Mouse (Mus musculus): ENCODE results near the gene Slc24a2. TPM values are rescaled to one million over a fixed set of nuclear protein-coding genes. Genes with fewer than 3 reads are reported as not detected.

The Slc24a2 gene
- polyA plus RNA-seq, 1 experiment from 2014 or later: not detected

DNA sequence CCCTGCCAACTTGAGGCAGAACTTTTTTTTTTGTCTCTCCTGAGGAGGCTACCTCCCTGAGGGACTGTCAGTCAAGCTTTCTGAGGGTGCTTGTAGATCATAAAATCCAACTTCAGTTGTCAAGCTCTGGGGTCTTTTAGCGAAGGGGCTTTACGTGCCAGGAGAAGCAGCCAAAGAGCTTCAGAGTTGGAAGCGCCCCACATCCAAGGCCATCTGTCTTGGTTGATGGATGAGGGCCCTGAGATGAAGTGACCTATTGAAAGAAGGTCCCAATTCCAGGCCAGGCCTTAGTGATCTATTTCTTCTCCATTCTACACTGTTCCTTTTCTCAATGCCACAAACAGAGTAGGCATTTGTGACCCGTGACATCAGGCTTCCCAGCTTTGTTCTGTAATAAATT lies 214.5 kb downstream of the Slc24a2 start:
- H3K4me2 ChIP-seq (replicated peaks; ENCODE audit: low read depth, low read length): no peak overlapping the region
- no peak overlapping the region for H3K9ac ChIP-seq (replicated peaks; ENCODE audit: low read length)
- no peaks in the 10 kb centered on the region for H3K36me3 ChIP-seq (ENCODE audit: insufficient read depth, low read length)
- H3K27ac ChIP-seq (ENCODE audit: low read length): no peak overlapping the region
- 66% methylated on average over 4 of the region's 4 CpGs for WGBS
- no peak overlapping the region for H3K4me3 ChIP-seq (ENCODE audit: low read length)
- ATAC-seq (ENCODE audit: low FRiP score, low TSS enrichment): no peak
- H3K9me3 ChIP-seq (ENCODE audit: low read length): no peaks in the 10 kb centered on the region
- H3K27me3 ChIP-seq (ENCODE audit: insufficient read depth, low read length): no peaks in the 10 kb centered on the region
- no peaks in the 10 kb centered on the region for H3K4me1 ChIP-seq (ENCODE audit: insufficient read depth, low read length)

DNA sequence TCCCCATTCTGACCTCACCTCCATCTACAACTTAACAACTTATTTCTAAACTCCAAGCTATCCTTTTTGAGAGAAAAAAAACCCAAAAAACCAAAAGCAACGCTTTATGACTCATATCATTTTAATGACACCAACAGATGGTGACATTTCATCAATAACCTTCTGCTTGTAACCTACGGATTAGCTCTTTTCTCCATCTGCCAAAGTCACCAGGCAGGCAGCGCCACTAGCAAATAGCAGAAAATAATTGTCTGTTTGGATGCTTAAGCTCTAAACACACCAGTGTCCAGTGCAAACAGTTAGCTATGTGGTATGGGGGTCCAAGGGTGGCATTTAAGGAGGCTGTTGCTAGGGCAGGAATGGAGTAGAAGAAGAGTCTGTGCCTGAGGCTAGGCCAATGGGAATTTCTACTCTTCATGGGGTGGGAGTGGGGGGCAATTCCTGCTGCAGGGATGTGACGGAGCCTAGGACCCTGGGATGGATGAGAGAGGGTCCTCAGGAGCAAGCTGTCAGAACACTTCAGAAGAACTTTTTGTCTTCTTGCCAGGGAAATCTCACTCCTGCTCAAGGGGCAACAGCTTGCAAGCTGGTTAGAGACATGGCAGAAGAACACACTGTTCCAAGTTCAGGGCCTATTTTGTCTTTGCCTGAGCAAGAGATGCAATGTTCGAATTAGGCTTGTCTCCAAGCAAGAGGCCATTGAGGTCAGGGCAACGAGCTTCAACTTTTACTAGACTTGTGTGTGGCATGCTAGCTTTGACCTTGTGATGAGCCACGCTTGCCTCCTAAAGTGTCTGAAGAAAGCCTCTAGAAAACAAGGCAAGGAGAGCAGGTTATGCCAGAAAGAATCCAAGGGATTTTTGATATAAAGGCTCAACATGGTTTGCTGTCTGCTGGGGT lies 216.3 kb downstream of the Slc24a2 start:
- Histone ChIP-seq H3K27ac (ENCODE audit: low read length) (no peak overlapping the region), H3K4me3 (ENCODE audit: low read length) (no peak overlapping the region), H3K27me3 (ENCODE audit: insufficient read depth, low read length) (no peaks in the 10 kb centered on the region), H3K9me3 (ENCODE audit: low read length) (no peaks in the 10 kb centered on the region), H3K4me1 (ENCODE audit: insufficient read depth, low read length) (no peaks in the 10 kb centered on the region), H3K36me3 (ENCODE audit: insufficient read depth, low read length) (no peaks in the 10 kb centered on the region), H3K9ac (replicated peaks; ENCODE audit: low read length) (no peak overlapping the region), H3K4me2 (replicated peaks; ENCODE audit: low read depth, low read length) (no peak overlapping the region)
- no peak for ATAC-seq (ENCODE audit: low FRiP score, low TSS enrichment)
- 88% methylated on average over 7 of the region's 7 CpGs for WGBS

DNA sequence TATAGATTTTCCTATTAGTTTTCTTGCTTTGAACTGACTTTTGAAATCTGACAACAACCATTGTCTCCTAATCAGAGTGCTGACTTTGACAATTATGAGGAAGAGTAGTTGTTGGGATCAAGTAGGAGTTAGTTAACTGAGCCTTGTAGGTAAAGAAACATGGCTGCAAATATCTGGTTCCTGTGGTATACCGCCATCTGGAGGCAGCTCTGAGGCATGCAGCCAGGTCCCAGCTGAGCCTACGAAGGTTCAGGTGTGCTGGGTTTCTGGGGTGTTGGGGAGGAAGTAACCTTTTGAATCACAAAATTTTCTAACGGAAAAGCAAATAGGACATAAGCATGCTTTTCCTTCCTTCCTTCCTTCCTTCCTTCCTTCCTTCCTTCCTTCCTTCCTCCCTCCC lies 237.8 kb downstream of the Slc24a2 start:
- Histone ChIP-seq H3K9ac (replicated peaks; ENCODE audit: low read length) (no peak overlapping the region), H3K4me1 (ENCODE audit: insufficient read depth, low read length) (0 out of 2 replicates have a peak, but pooled peaks cover 3% of the 10 kb centered on the region), H3K36me3 (ENCODE audit: insufficient read depth, low read length) (no peaks in the 10 kb centered on the region), H3K4me2 (replicated peaks; ENCODE audit: low read depth, low read length) (no peak overlapping the region), H3K9me3 (ENCODE audit: low read length) (no peaks in the 10 kb centered on the region), H3K4me3 (ENCODE audit: low read length) (no peak overlapping the region), H3K27me3 (ENCODE audit: insufficient read depth, low read length) (no peaks in the 10 kb centered on the region), H3K27ac (ENCODE audit: low read length) (no peak overlapping the region)
- ATAC-seq (ENCODE audit: low FRiP score, low TSS enrichment): no peak
- WGBS: 68% methylated on average over 3 of the region's 3 CpGs

DNA sequence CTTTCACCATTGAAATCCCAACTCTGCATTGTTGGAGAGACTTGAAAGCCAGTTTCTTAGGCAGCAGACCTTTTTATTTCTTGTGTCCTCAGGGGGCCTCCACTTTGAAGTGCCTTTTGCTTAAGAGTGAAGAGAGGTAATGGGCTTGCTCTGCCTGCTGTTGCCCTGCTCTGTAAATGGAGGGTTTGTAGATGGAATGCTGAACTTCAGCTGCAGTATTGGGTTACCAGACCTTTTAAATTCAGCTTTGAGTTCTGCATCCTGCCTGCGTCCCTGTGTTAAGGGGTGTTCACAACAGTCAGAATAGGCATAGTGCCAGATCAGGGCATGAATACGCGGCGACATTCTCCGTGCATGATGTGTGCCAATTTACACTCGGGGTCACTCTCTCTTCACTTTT lies 241.0 kb downstream of the Slc24a2 start:
- H3K9ac ChIP-seq (replicated peaks; ENCODE audit: low read length): no peak overlapping the region
- ATAC-seq (ENCODE audit: low FRiP score, low TSS enrichment): no peak
- WGBS: 60% methylated on average over 6 of the region's 6 CpGs

DNA sequence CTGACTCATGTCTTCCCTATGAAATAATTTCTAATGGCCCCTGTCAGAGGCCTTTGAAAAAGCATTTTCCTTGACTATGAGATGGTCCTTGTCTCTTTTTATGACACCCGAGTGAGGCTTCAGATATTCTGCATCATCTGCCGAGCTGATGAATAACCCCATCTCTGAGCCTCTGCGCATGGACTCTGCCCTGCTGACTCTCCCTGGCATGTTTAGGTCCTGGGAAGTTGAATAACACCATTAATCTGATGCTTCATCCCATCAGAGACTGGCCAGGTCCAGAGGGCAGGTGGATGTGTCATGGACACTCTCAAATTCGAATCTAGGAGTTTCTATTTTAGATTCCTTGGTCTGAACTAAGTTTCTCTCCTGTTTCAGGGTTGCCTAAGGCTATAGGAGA lies 242.4 kb downstream of the Slc24a2 start:
- no peak overlapping the region for H3K9ac ChIP-seq (replicated peaks; ENCODE audit: low read length)
- H3K4me2 ChIP-seq (replicated peaks; ENCODE audit: low read depth, low read length): no peak overlapping the region
- H3K4me1 ChIP-seq (ENCODE audit: insufficient read depth, low read length): 0 out of 2 replicates have a peak, but pooled peaks cover 3% of the 10 kb centered on the region
- no peak for ATAC-seq (ENCODE audit: low FRiP score, low TSS enrichment)
- WGBS: 78% methylated on average over 4 of the region's 4 CpGs
- no peak overlapping the region for H3K4me3 ChIP-seq (ENCODE audit: low read length)
- no peaks in the 10 kb centered on the region for H3K27me3 ChIP-seq (ENCODE audit: insufficient read depth, low read length)
- no peak overlapping the region for H3K27ac ChIP-seq (ENCODE audit: low read length)
- H3K36me3 ChIP-seq (ENCODE audit: insufficient read depth, low read length): no peaks in the 10 kb centered on the region
- no peaks in the 10 kb centered on the region for H3K9me3 ChIP-seq (ENCODE audit: low read length)

More for the DNA sequence above, 241.0 kb downstream of the Slc24a2 start:
- Histone ChIP-seq H3K27ac (ENCODE audit: low read length) (no peak overlapping the region), H3K4me1 (ENCODE audit: insufficient read depth, low read length) (0 out of 2 replicates have a peak, but pooled peaks cover 3% of the 10 kb centered on the region), H3K36me3 (ENCODE audit: insufficient read depth, low read length) (no peaks in the 10 kb centered on the region), H3K4me3 (ENCODE audit: low read length) (no peak overlapping the region), H3K9me3 (ENCODE audit: low read length) (no peaks in the 10 kb centered on the region), H3K27me3 (ENCODE audit: insufficient read depth, low read length) (no peaks in the 10 kb centered on the region), H3K4me2 (replicated peaks; ENCODE audit: low read depth, low read length) (no peak overlapping the region)

DNA sequence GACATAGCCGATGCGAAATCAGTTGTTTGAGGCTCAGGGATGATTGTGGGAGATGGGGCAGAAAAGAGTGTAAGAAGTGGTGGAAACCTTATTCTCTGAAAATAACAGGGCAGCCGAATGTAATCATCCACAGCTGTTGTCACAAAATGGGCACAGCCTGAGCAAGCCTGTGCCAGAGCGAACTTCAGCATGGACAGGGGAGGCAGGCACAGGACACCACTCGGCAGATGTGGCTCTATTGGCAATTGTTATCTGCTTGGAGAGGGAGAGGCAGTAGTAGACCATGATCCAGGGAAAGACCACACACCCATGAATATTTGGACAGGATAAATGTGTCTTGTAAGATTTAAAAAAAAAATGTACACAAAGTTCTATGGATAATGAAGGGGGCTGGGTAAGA lies 253.0 kb downstream of the Slc24a2 start:
- Histone ChIP-seq H3K36me3 (ENCODE audit: insufficient read depth, low read length) (no peaks in the 10 kb centered on the region), H3K27me3 (ENCODE audit: insufficient read depth, low read length) (no peaks in the 10 kb centered on the region), H3K4me2 (replicated peaks; ENCODE audit: low read depth, low read length) (no peak overlapping the region), H3K9ac (replicated peaks; ENCODE audit: low read length) (no peak overlapping the region), H3K9me3 (ENCODE audit: low read length) (no peaks in the 10 kb centered on the region), H3K27ac (ENCODE audit: low read length) (no peak overlapping the region), H3K4me1 (ENCODE audit: insufficient read depth, low read length) (no peaks in the 10 kb centered on the region), H3K4me3 (ENCODE audit: low read length) (no peak overlapping the region)
- 92% methylated on average over 5 of the region's 5 CpGs for WGBS
- ATAC-seq (ENCODE audit: low FRiP score, low TSS enrichment): no peak

DNA sequence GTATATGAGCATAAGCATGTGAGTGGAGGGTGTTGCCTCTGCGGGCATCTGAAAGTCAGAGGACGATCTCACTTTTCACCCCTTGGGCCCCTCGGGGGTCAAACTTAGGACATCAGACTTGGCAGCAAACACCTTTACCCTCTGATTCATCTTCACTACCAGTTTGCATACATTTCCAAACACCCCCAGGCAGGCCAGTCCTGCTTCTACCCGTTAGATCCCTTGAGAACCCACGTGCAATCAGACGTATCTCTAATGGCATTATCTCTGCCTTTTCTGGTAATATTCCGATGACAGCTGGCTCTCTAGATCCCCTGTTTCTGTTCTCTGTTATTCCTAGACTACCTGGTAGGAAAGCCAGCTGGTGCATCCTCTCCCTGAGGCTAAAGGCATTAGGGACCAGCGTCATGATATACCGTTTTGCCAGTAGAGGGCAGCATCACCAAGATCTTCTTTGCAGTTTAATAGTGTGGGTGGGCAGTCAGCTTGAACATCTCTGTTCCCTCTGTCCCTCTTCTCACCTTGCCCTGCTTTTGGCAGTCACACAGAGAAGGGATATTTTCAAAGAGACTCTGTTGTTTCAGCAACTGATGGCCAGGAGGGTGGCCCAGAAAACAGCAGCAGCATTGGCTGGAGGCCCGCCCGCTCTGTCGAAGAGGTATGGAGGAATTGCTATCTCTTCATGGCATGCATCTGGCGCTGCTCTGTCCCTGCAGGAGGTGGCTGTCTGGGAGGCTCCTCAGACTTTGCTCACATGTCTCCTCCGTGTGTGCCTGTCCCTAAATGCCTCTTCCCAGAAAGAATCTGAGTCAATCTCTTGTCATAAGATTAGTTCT lies 272.5 kb downstream of the Slc24a2 start:
- H3K4me1 ChIP-seq (ENCODE audit: insufficient read depth, low read length): no peaks in the 10 kb centered on the region
- 46% methylated on average over 14 of the region's 14 CpGs for WGBS
- H3K27ac ChIP-seq (ENCODE audit: low read length): no peak overlapping the region
- H3K27me3 ChIP-seq (ENCODE audit: insufficient read depth, low read length): peaks cover 3% of the 10 kb centered on the region; the same call in 1 of the 2 replicates
- ATAC-seq (ENCODE audit: low FRiP score, low TSS enrichment): peak; percentile 71; the same call in 1 of the 2 replicates
- no peak overlapping the region for H3K9ac ChIP-seq (replicated peaks; ENCODE audit: low read length)
- H3K4me3 ChIP-seq (ENCODE audit: low read length): no peak overlapping the region
- no peaks in the 10 kb centered on the region for H3K36me3 ChIP-seq (ENCODE audit: insufficient read depth, low read length)
- H3K9me3 ChIP-seq (ENCODE audit: low read length): no peaks in the 10 kb centered on the region
- no peak overlapping the region for H3K4me2 ChIP-seq (replicated peaks; ENCODE audit: low read depth, low read length)

DNA sequence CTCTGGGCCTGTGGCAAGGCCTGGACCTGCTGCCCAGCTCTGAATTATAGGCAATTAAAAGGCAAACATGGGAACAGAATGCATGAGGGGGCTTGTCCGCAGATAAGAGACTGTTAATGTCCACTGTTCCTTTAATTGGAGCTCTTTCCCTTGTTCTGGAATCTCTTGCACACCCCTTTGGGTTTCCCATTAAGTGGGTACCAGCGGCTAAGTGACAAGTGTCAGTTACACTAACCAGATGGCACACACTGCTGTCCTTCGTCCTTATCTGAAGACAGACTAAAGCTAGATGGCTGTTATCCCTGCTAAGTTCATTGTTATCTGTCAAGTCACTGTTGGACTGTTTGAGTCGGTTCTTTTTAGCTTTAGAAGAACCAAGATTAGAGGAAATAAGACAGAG lies 274.8 kb downstream of the Slc24a2 start:
- ATAC-seq (ENCODE audit: low FRiP score, low TSS enrichment): no peak
- H3K9ac ChIP-seq (replicated peaks; ENCODE audit: low read length): no peak overlapping the region
- H3K4me2 ChIP-seq (replicated peaks; ENCODE audit: low read depth, low read length): no peak overlapping the region
- 79% methylated on average over 4 of the region's 4 CpGs for WGBS
- no peaks in the 10 kb centered on the region for H3K4me1 ChIP-seq (ENCODE audit: insufficient read depth, low read length)
- no peaks in the 10 kb centered on the region for H3K9me3 ChIP-seq (ENCODE audit: low read length)
- H3K27me3 ChIP-seq (ENCODE audit: insufficient read depth, low read length): peaks cover 3% of the 10 kb centered on the region; the same call in 1 of the 2 replicates
- no peak overlapping the region for H3K27ac ChIP-seq (ENCODE audit: low read length)
- no peak overlapping the region for H3K4me3 ChIP-seq (ENCODE audit: low read length)
- H3K36me3 ChIP-seq (ENCODE audit: insufficient read depth, low read length): no peaks in the 10 kb centered on the region

DNA sequence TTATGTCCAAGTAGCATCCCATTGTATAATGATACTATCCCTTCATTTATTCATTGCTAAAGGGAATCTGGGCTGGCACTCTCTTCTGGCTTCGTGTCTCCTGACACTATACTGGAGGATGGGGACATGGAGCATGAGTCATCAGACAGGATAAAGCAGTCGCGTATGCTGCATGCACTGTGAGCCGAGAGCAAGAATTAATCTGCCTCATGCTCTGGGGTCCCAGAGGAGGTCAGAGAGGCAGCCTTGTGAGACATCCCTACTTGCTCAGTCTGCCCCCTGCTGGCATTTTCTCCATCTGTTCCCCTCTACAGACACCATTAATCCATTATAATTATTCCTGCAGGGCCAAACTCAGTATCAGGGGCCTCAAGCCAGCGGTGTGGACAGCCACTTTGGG lies 276.8 kb downstream of the Slc24a2 start:
- 0 out of 2 replicates have a peak, but pooled peaks have one; percentile 27 for ATAC-seq (ENCODE audit: low FRiP score, low TSS enrichment)
- H3K4me1 ChIP-seq (ENCODE audit: insufficient read depth, low read length): no peaks in the 10 kb centered on the region

More for the DNA sequence above, 276.8 kb downstream of the Slc24a2 start:
- Histone ChIP-seq H3K27me3 (ENCODE audit: insufficient read depth, low read length) (peaks cover 3% of the 10 kb centered on the region; the same call in 1 of the 2 replicates), H3K27ac (ENCODE audit: low read length) (no peak overlapping the region), H3K4me2 (replicated peaks; ENCODE audit: low read depth, low read length) (no peak overlapping the region), H3K36me3 (ENCODE audit: insufficient read depth, low read length) (no peaks in the 10 kb centered on the region), H3K9ac (replicated peaks; ENCODE audit: low read length) (no peak overlapping the region), H3K9me3 (ENCODE audit: low read length) (no peaks in the 10 kb centered on the region), H3K4me3 (ENCODE audit: low read length) (no peak overlapping the region)
- 49% methylated on average over 5 of the region's 5 CpGs for WGBS
